Mouse (Mus musculus) 416B (cell line): ENCODE results near the gene Tmtc4.

ENCODE experiments used
- DNase-seq: peaks from one replicate; pipeline ENCODE4 v3.0.0; 2011; ENCODE audit warnings: low read depth

The Tmtc4 gene

GRCm38 (mm10) chr14:122902884-122903283, 81.0 kb downstream of the Tmtc4 start:
- DNase-seq, result no peak

DNA sequence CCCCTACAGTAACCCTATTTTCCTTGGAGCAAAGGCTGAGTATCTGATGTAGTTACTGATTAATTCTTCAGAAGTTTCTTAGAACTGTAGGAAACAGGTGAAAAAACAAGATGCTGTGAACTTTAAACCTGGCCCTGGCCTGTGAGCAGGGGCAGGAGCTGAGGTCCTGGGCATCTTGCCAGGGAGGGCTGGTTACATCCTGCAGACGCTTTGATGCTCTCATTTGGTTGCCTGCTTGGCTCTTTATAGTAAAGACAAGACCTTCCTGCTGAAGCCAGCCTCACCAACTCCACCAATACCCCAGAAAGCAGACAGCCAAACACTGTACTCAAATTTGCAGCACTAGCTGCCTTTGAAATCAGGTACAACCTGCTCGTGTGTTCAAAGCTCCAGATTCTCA, 81.7 kb downstream of the Tmtc4 start:
- peak; percentile 21 for DNase-seq

GRCm38 (mm10) chr14:122901715-122902114, 82.1 kb downstream of the Tmtc4 start:
- DNase-seq, result no peak

- DNase-seq, result no peak
Observed at GRCm38 (mm10) chr14:122901177-122901576, 82.7 kb downstream of the Tmtc4 start.

DNA sequence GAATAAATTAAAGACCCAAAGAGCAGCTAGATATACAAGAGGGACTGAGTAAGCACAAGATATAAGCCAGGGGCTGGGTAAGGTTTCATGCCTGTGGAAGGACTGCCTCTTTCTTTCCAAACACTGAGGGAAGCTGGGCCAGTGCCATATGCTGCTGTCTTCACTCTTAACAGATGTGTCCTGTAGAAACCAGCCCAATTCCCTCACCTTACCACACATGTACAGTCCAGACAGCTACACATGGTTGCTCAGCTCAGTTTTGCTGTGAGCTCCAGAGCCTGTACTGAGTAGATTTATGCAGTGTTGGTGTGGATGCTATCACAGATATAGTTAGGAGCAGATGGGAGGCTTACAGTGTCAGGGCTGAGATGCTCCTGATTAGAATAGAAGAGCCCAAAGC, 83.2 kb downstream of the Tmtc4 start:
- DNase-seq, result no peak

- peak; percentile 17 for DNase-seq
Observed at GRCm38 (mm10) chr14:122898550-122898949, 85.3 kb downstream of the Tmtc4 start.

- no peak for DNase-seq
Observed at GRCm38 (mm10) chr14:122896106-122896505, 87.7 kb downstream of the Tmtc4 start.

DNA sequence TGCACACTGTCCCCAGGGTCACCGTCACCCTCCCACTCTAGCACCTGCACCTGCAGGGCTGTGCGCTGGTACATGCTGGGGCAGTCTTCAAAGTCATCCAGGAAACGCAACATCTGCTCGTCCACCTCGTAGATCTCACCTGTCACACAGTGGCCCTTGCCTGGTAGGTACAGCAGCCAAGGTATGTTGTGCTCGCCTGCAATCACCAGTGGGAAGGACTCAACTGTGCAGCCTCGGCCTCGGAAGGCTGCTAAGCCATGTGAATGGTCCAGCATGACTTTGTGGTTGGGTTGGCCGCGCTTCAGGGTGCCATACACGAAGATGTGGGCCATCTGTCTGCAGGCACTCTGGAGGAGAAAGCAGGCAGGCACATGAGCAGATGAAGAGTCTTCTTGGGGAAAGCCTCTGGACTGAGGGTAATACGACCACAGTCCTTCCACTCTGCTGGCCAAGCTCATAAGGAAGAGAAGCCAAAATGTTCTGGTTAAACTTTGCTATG, 92.3 kb downstream of the Tmtc4 start:
- no peak for DNase-seq

DNA sequence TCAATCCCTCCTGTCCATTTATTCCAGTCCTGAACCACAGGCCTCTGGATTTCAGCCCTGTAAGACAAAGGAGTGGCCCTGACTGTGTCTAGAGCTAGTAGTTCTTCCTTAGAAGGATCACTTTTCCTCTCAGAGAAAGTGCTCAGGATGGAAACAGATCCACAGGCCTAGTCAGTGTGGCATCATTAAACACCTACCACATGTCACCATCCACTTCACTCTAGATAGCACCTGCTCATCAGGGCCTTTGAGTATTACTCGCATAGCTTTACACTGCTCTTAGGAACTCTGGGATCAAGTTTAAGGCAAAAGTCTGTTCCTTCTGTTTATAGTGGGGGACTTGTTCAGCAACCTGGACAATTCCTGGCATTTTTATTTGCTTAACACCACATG, 95.4 kb downstream of the Tmtc4 start:
- no peak for DNase-seq

- no peak for DNase-seq
Observed at GRCm38 (mm10) chr14:122887702-122888479, 95.9 kb downstream of the Tmtc4 start.

- DNase-seq, result no peak
Observed at GRCm38 (mm10) chr14:122887278-122887677, 96.6 kb downstream of the Tmtc4 start.

- DNase-seq, result no peak
Observed at GRCm38 (mm10) chr14:122885893-122886292, 97.9 kb downstream of the Tmtc4 start.

- no peak for DNase-seq
Observed at GRCm38 (mm10) chr14:122883821-122884584, 99.8 kb downstream of the Tmtc4 start.

- DNase-seq, result no peak
Observed at GRCm38 (mm10) chr14:122883410-122883806, 100.4 kb downstream of the Tmtc4 start.

- no peak for DNase-seq
Observed at GRCm38 (mm10) chr14:122882795-122883409, 100.9 kb downstream of the Tmtc4 start.

DNA sequence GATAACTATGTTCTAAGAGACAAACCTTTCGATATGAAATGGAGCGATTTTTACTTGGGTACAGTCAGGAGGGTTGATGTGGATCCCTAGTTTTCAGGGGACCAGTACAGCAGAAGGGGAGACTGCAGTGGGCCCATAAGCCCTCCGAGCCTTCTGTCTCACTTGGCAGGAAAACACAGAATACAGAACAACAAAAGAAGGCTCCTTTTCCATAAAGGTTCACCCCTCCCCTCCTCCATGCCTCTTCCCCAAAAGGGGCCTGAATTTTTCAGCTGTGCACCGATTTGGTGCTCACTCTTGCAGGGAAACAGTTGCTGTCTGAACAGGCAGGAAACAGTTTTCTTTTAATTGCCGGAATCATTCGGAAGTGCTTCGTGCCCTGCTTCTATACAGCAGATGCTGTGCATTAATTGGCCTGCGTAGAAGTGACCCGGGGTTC, 101.6 kb downstream of the Tmtc4 start:
- DNase-seq, result no peak

- DNase-seq, result no peak
Observed at GRCm38 (mm10) chr14:122881699-122882098, 102.1 kb downstream of the Tmtc4 start.

GRCm38 (mm10) chr14:122880291-122880690, 103.5 kb downstream of the Tmtc4 start:
- DNase-seq, result no peak

DNA sequence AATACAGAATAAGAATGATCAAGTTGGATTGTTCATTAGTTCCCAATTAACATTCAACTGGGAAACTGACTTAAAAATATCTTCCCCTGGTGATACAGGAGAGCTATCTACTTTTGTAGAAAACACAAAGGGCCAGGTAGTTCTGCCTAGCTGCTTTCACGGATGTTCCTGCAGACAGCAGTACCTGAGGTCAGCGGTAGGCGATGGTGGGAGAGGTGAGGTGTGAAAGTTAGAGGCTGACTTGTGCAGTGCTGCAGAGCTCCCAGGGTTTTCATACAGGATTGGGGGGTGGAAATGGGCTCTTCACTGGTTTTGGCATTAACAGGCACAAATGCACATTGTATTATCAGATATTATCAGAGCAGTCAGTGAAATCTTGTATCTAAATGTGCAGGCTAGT, 106.0 kb downstream of the Tmtc4 start:
- DNase-seq, result no peak

- no peak for DNase-seq
Observed at GRCm38 (mm10) chr14:122876723-122877122, 107.1 kb downstream of the Tmtc4 start.

DNA sequence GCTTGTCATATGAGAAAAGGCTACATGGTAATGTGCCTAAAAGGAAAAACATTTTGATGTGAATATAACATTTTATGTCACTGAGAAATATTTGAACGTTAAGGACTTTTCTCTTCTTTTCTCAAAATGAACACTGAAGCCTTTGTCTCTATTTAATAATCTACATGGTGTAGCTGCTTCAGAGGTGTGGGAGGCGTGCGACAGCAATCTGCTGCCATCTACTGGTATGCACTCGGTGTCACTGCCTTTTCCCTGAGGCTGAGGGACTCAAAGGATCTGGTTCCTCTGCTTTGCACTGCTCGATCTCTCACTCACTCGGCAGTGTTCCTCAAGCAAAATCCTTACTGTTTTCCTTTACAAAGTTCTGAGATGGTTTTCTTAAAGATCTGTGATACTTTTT, 107.7 kb downstream of the Tmtc4 start:
- DNase-seq, result peak; percentile 65

- no peak for DNase-seq
Observed at GRCm38 (mm10) chr14:122875636-122876035, 108.2 kb downstream of the Tmtc4 start.

DNA sequence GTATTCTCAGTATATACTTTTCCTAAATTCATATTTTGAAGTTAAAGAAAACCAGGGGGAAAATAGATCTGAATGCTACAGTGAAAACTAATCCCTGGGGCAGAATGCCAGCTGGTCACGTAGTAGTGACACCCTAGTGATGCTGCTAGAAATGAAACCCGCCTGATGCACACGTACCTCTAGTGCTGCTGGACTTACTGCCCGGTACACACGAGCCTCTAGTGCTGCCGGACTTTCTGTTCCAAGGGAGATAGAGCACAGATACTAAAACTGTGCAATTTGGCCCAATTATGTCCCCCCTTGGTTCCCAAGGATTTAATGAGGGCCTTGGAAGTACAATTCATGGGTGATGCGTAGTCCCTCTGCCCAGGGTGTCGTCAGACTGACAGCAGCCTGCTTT, 108.8 kb downstream of the Tmtc4 start:
- no peak for DNase-seq
